Mouse (Mus musculus): ENCODE results near the gene Nectin2.

DNA sequence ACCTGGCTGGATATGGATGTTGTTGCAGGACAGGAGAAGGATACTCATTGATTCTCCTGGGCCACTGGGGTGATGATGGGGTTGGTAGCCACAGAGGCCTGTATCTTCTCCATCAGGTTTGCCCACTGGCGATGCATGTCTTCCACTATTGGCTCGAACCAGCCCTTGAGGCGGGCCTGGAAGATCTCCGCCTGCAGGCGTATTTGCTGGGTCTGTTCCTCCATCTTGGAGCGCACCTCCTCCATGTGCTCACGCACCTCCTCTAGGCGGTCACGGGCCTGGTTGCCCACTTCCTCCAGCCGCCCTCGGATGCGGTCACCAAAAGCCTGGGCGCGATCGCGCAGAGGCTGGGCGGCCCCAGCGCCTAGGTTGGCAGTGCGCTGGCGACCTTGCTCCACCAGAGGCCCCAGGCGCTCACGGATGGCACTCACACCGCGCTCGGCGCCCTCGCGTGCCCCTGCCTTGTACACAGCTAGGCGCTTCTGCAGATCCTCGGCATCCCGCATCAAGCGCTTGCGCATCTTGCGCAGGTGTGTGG, 53.9 kb downstream of the Nectin2 start:
- no peak for TF ChIP-seq POLR2A (IDR thresholded peaks at IDR 0.05; ENCODE audit: borderline replicate concordance, insufficient read depth, low read length)
- no peak for TF ChIP-seq CTCF (IDR thresholded peaks at IDR 0.05; ENCODE audit: borderline replicate concordance, insufficient read depth, low read depth, low read length)

Data from cerebellum, adult 2 months (tissue).